Mouse (Mus musculus) MEL (cell line): ENCODE data around the gene Vav3.

Source experiments
- CHD2 ChIP-seq: IDR thresholded peaks from 2 replicates; pipeline ENCODE4 v1.6.1; 2011; ENCODE audit warnings: low read length, improper control_type of control experiment
- CTCF ChIP-seq, 3 experiments: IDR thresholded peaks in 2 of 3; conservative IDR thresholded peaks in 1 of 3; 2 replicates each; pipeline ENCODE4 v1.5.1; 2011 to 2012; ENCODE audit warnings: low read length in 3 of 3, low read depth in 2 of 3, mild to moderate bottlenecking in 2 of 3, improper control_type of control experiment in 1 of 3, inconsistent platforms in 1 of 3, mixed read lengths in 1 of 3, moderate library complexity in 1 of 3; ENCODE audit not compliant: control insufficient read depth in 1 of 3, insufficient read depth in 1 of 3, poor library complexity in 1 of 3, severe bottlenecking in 1 of 3
- GATA1 ChIP-seq: IDR thresholded peaks from 2 replicates; pipeline ENCODE4 v1.6.1; 2011; ENCODE audit warnings: low read depth, low read length, improper control_type of control experiment
- SIN3A ChIP-seq: IDR thresholded peaks from 2 replicates; pipeline ENCODE4 v1.6.1; 2012; ENCODE audit warnings: low read length, improper control_type of control experiment, inconsistent platforms
- USF1 ChIP-seq: IDR thresholded peaks from 2 replicates; pipeline ENCODE4 v1.6.1; 2014; ENCODE audit warnings: low read depth, mild to moderate bottlenecking, inconsistent platforms, low read length, improper control_type of control experiment, moderate library complexity

- no peak for TF ChIP-seq USF1
- TF ChIP-seq CTCF (IDR thresholded peaks at IDR 0.05 in 2 of 3, conservative IDR thresholded peaks at IDR 0.05 in 1 of 3; ENCODE audit: control insufficient read depth in 1 of 3, insufficient read depth in 1 of 3, low read depth in 2 of 3, low read length in 3 of 3, poor library complexity in 1 of 3, severe bottlenecking in 1 of 3) = no peak
- TF ChIP-seq GATA1 = no peak
- TF ChIP-seq SIN3A = no peak
- TF ChIP-seq CHD2 = no peak
Observed at GRCm38 (mm10) chr3:109420403-109420802, 80.0 kb downstream of the Vav3 start.
